Mouse (Mus musculus): ENCODE measurements around the gene Gm13272.

GRCm38 (mm10) chr4:88738480-88738879, 41.2 kb upstream of the Gm13272 start:
- TF ChIP-seq CTCF (IDR thresholded peaks at IDR 0.05) (peak; percentile 100; the same call in 1 of the 2 replicates), POLR2A (IDR thresholded peaks at IDR 0.05; ENCODE audit: insufficient read depth, low read depth, low read length) (no peak)
